Comparison of ENCODE assay signal across 28 mouse cellular contexts in genomic region chr13:41491981-41492702, GRCm38 (mm10). TPM values are rescaled to one million over a fixed set of nuclear protein-coding genes. Genes with fewer than 3 reads are reported as not detected.
A peak's percentile ranks its signal among the peaks of the same experiment; 100 is the strongest.
DNase-seq lines count a peak whose midpoint lies in the region; ATAC-seq and TF ChIP-seq lines count a peak whose summit lies in the region.
"Had no signal": no experiment of that assay in that cellular context is flagged by ENCODE, and none has a peak within 500 bp of the region (broad histone marks: within the 10 kb centered on the region; RNA-seq: fewer than 3 reads in every experiment).

No protein-coding gene starts in this region.

- no peak overlapping the region for H3K4me2 ChIP-seq in forebrain, embryonic 15.5 days (replicated peaks)
- H3K4me2 ChIP-seq in forebrain, embryonic 14.5 days (ENCODE audit: low read length) = no peak overlapping the region
- H3K4me2 ChIP-seq in hindbrain, embryonic 13.5 days = no peak overlapping the region
- no peak overlapping the region for H3K4me2 ChIP-seq in midbrain, embryonic 14.5 days (ENCODE audit: low read length)
- H3K4me2 ChIP-seq in CH12.LX (ENCODE audit: insufficient read depth, low read depth, poor library complexity, severe bottlenecking) = peak overlapping the region; percentile 66
- H3K4me2 ChIP-seq: embryonic facial prominence, embryonic 13.5 days; heart, embryonic 12.5 days; liver, embryonic 15.5 days; lung, embryonic 15.5 days had no signal

- TF ChIP-seq RAD21 in CH12.LX (IDR thresholded peaks at IDR 0.05; ENCODE audit: low read depth, low read length) = no peak

- peak; percentile 60; the same call in 1 of the 2 replicates for ATAC-seq in forebrain, embryonic 15.5 days (replicated peaks)
- no peak for ATAC-seq in forebrain, embryonic 14.5 days
- ATAC-seq in hindbrain, embryonic 13.5 days (ENCODE audit: low FRiP score) = no peak
- no peak for ATAC-seq in midbrain, embryonic 14.5 days (ENCODE audit: low FRiP score, low TSS enrichment)
- ATAC-seq: intestine, postnatal 0 days; Patski had no signal

- H3K36me3 ChIP-seq in forebrain, embryonic 15.5 days = no peaks in the 10 kb centered on the region
- H3K36me3 ChIP-seq in forebrain, embryonic 14.5 days (ENCODE audit: control insufficient read depth, insufficient read depth, low read length) = no peaks in the 10 kb centered on the region
- H3K36me3 ChIP-seq in hindbrain, embryonic 10.5 days = no peaks in the 10 kb centered on the region
- H3K36me3 ChIP-seq in hindbrain, embryonic 13.5 days = no peaks in the 10 kb centered on the region
- H3K36me3 ChIP-seq in midbrain, embryonic 10.5 days = no peaks in the 10 kb centered on the region
- no peaks in the 10 kb centered on the region for H3K36me3 ChIP-seq in midbrain, embryonic 14.5 days (ENCODE audit: control insufficient read depth, insufficient read depth, low read length)
- peaks cover 0 to 2% of the 10 kb centered on the region in 2 experiments for H3K36me3 ChIP-seq in CH12.LX (replicated peaks in 1 of 2; ENCODE audit: control insufficient read depth in 1 of 2, insufficient read depth in 1 of 2, low read length in 1 of 2)
- H3K36me3 ChIP-seq: embryonic facial prominence, embryonic 13.5 days; heart, embryonic 12.5 days; liver, embryonic 15.5 days; lung, embryonic 15.5 days had no signal

- in situ Hi-C loops in CH12.LX (cut with MboI; ENCODE audit: low pct_ligation_motif_present, low pct_unique_long_range_greater_than_20kb, low sequenced_read_pairs) = no loop called here

- no peak for TF ChIP-seq CTCF in CH12.LX (conservative IDR thresholded peaks at IDR 0.05 in 1 of 2, IDR thresholded peaks at IDR 0.05 in 1 of 2; ENCODE audit: low read depth in 2 of 2, low read length in 2 of 2)

- no peak overlapping the region for H3K4me3 ChIP-seq in forebrain, embryonic 15.5 days
- H3K4me3 ChIP-seq in forebrain, embryonic 14.5 days (ENCODE audit: low read depth, low read length) = no peak overlapping the region
- H3K4me3 ChIP-seq in hindbrain, embryonic 10.5 days = no peak overlapping the region
- H3K4me3 ChIP-seq in hindbrain, embryonic 13.5 days = no peak overlapping the region
- no peak overlapping the region for H3K4me3 ChIP-seq in midbrain, embryonic 10.5 days
- no peak overlapping the region for H3K4me3 ChIP-seq in midbrain, embryonic 14.5 days (replicated peaks; ENCODE audit: low read depth, low read length)
- peak overlapping the region; percentile 0 to 38 (median 19) for H3K4me3 ChIP-seq in CH12.LX (replicated peaks in 1 of 3; ENCODE audit: low read depth in 2 of 3, low read length in 2 of 3, poor library complexity in 1 of 3)
- H3K4me3 ChIP-seq: embryonic facial prominence, embryonic 13.5 days; heart, embryonic 12.5 days; liver, embryonic 15.5 days; lung, embryonic 15.5 days; megakaryocyte, embryonic 14.5 days had no signal

- DNase-seq in forebrain, embryonic 14.5 days (ENCODE audit: low spot score) = no peak
- no peak for DNase-seq in hindbrain, embryonic 10.5 days (ENCODE audit: low spot score)
- DNase-seq in midbrain, embryonic 10.5 days (ENCODE audit: low spot score) = no peak
- DNase-seq in midbrain, embryonic 14.5 days = no peak
- DNase-seq in CH12.LX (ENCODE audit: extremely low read depth) = no peak
- DNase-seq in adrenal gland, postnatal 4 days (ENCODE audit: low spot score in 2 of 2) = no peak
- DNase-seq: adrenal gland, postnatal 10 days; cerebellum, adult 11-12 months; cerebellum, adult 9-11 months; embryo, embryonic 11 days; gastrocnemius, postnatal 14 days; heart, adult 18-20 months; heart, postnatal 4 days; kidney, postnatal 14 days; layer of hippocampus, adult 9-11 months; liver; lung, postnatal 4 days; thymus, adult 2 months; thymus, postnatal 36 days had no signal

- H3K9me3 ChIP-seq in forebrain, embryonic 15.5 days = no peaks in the 10 kb centered on the region
- H3K9me3 ChIP-seq in forebrain, embryonic 14.5 days (replicated peaks; ENCODE audit: control insufficient read depth, low read length) = no peaks in the 10 kb centered on the region
- no peaks in the 10 kb centered on the region for H3K9me3 ChIP-seq in hindbrain, embryonic 10.5 days
- H3K9me3 ChIP-seq in hindbrain, embryonic 13.5 days = no peaks in the 10 kb centered on the region
- no peaks in the 10 kb centered on the region for H3K9me3 ChIP-seq in midbrain, embryonic 10.5 days (replicated peaks)
- no peaks in the 10 kb centered on the region for H3K9me3 ChIP-seq in midbrain, embryonic 14.5 days (ENCODE audit: control insufficient read depth, low read length)
- no peaks in the 10 kb centered on the region for H3K9me3 ChIP-seq in CH12.LX (replicated peaks; ENCODE audit: low read length)
- H3K9me3 ChIP-seq: embryonic facial prominence, embryonic 13.5 days; heart, embryonic 12.5 days; liver, embryonic 15.5 days; lung, embryonic 15.5 days; megakaryocyte, embryonic 14.5 days had no signal

- peak overlapping the region; percentile 59 for H3K27ac ChIP-seq in forebrain, embryonic 15.5 days (replicated peaks)
- H3K27ac ChIP-seq in forebrain, embryonic 14.5 days (ENCODE audit: low read depth, low read length) = no peak overlapping the region
- peak overlapping the region; percentile 23; the same call in 1 of the 2 replicates for H3K27ac ChIP-seq in hindbrain, embryonic 10.5 days
- H3K27ac ChIP-seq in hindbrain, embryonic 13.5 days = no peak overlapping the region
- H3K27ac ChIP-seq in midbrain, embryonic 10.5 days (replicated peaks) = 0 out of 2 replicates have a peak overlapping the region, but pooled peaks have one; percentile 24
- no peak overlapping the region for H3K27ac ChIP-seq in midbrain, embryonic 14.5 days (replicated peaks; ENCODE audit: low read depth, low read length)
- H3K27ac ChIP-seq in CH12.LX (ENCODE audit: insufficient read depth, low read depth) = peak overlapping the region; percentile 87
- H3K27ac ChIP-seq: embryonic facial prominence, embryonic 13.5 days; liver, embryonic 15.5 days; lung, embryonic 15.5 days had no signal

- no peak for TF ChIP-seq EP300 in CH12.LX (IDR thresholded peaks at IDR 0.05; ENCODE audit: low read length)

- H3K27me3 ChIP-seq in forebrain, embryonic 15.5 days = no peaks in the 10 kb centered on the region
- no peaks in the 10 kb centered on the region for H3K27me3 ChIP-seq in forebrain, embryonic 14.5 days (replicated peaks; ENCODE audit: control insufficient read depth, insufficient read depth, low read length)
- H3K27me3 ChIP-seq in hindbrain, embryonic 10.5 days (ENCODE audit: insufficient read depth, poor library complexity, severe bottlenecking) = peaks cover 2% of the 10 kb centered on the region
- H3K27me3 ChIP-seq in hindbrain, embryonic 13.5 days = no peaks in the 10 kb centered on the region
- no peaks in the 10 kb centered on the region; the same call in 1 of the 2 replicates for H3K27me3 ChIP-seq in midbrain, embryonic 10.5 days (ENCODE audit: low read depth, poor library complexity, severe bottlenecking)
- H3K27me3 ChIP-seq in midbrain, embryonic 14.5 days (ENCODE audit: control insufficient read depth, insufficient read depth, low read length) = no peaks in the 10 kb centered on the region
- H3K27me3 ChIP-seq in CH12.LX (replicated peaks) = no peaks in the 10 kb centered on the region
- H3K27me3 ChIP-seq: embryonic facial prominence, embryonic 13.5 days; liver, embryonic 15.5 days; lung, embryonic 15.5 days; Patski had no signal

- peaks cover 6% of the 10 kb centered on the region; the same call in 1 of the 2 replicates for H3K79me2 ChIP-seq in CH12.LX (replicated peaks; ENCODE audit: control insufficient read depth, extremely low read depth, insufficient read depth, poor library complexity, severe bottlenecking)

- 70% methylated on average over 8 of the region's 8 CpGs for WGBS in forebrain, embryonic 15.5 days
- 72% methylated on average over 8 of the region's 8 CpGs for WGBS in forebrain, embryonic 14.5 days
- 72% methylated on average over 8 of the region's 8 CpGs for WGBS in hindbrain, embryonic 10.5 days
- 45% methylated on average over 8 of the region's 8 CpGs for WGBS in hindbrain, embryonic 13.5 days
- 83% methylated on average over 8 of the region's 8 CpGs for WGBS in midbrain, embryonic 10.5 days
- WGBS in midbrain, embryonic 14.5 days = 55% methylated on average over 8 of the region's 8 CpGs

- TF ChIP-seq POLR2A in CH12.LX (IDR thresholded peaks at IDR 0.05; ENCODE audit: low read depth, low read length) = no peak

- no peak overlapping the region for H3K9ac ChIP-seq in forebrain, embryonic 15.5 days (replicated peaks)
- H3K9ac ChIP-seq in forebrain, embryonic 14.5 days (ENCODE audit: low read length) = no peak overlapping the region
- no peak overlapping the region for H3K9ac ChIP-seq in hindbrain, embryonic 13.5 days
- no peak overlapping the region for H3K9ac ChIP-seq in midbrain, embryonic 14.5 days (replicated peaks; ENCODE audit: low read length)
- peak overlapping the region; percentile 3; the same call in 1 of the 2 replicates for H3K9ac ChIP-seq in CH12.LX (ENCODE audit: insufficient read depth, low read depth)
- H3K9ac ChIP-seq: embryonic facial prominence, embryonic 13.5 days; heart, embryonic 12.5 days; liver, embryonic 15.5 days; lung, embryonic 15.5 days had no signal

- H3K4me1 ChIP-seq in forebrain, embryonic 15.5 days = no peaks in the 10 kb centered on the region
- no peaks in the 10 kb centered on the region; the same call in 1 of the 2 replicates for H3K4me1 ChIP-seq in forebrain, embryonic 14.5 days (ENCODE audit: control insufficient read depth, insufficient read depth, low read length)
- peaks cover 16% of the 10 kb centered on the region for H3K4me1 ChIP-seq in hindbrain, embryonic 10.5 days (replicated peaks)
- H3K4me1 ChIP-seq in hindbrain, embryonic 13.5 days (replicated peaks) = peaks cover 7% of the 10 kb centered on the region; the same call in 1 of the 2 replicates
- H3K4me1 ChIP-seq in midbrain, embryonic 10.5 days = peaks cover 8% of the 10 kb centered on the region; the same call in 1 of the 2 replicates
- 0 out of 2 replicates have a peak, but pooled peaks cover 3% of the 10 kb centered on the region for H3K4me1 ChIP-seq in midbrain, embryonic 14.5 days (ENCODE audit: control insufficient read depth, insufficient read depth, low read length)
- H3K4me1 ChIP-seq in CH12.LX (ENCODE audit: control insufficient read depth in 1 of 2, insufficient read depth in 2 of 2) = peaks cover 44 to 67% of the 10 kb centered on the region in 2 experiments
- H3K4me1 ChIP-seq: liver, embryonic 15.5 days had no signal

- dilution Hi-C loops in CH12.LX (cut with MboI; ENCODE audit: extremely low pct_ligation_motif_present, extremely low pct_unique_long_range_greater_than_20kb, low sequenced_read_pairs) = no loop called here

RNA-seq across cellular contexts. Expression of gene Nedd9, which starts 5.0 kb away (rescaled TPM):
- polyA plus RNA-seq in forebrain, embryonic 15.5 days (2015; fragmentation: Nextera tagmentation; extraction: Ambion mirVana) = 25.4 and 26.5 TPM in 2 replicates
- 25.0 and 27.7 TPM in 2 replicates for polyA plus RNA-seq in forebrain, embryonic 14.5 days (2014; fragmentation: Nextera tagmentation; extraction: Ambion mirVana)
- 17.2 and 20.9 TPM in 2 replicates for polyA plus RNA-seq in hindbrain, embryonic 10.5 days (2016; fragmentation: Nextera tagmentation; extraction: Ambion mirVana)
- polyA plus RNA-seq in hindbrain, embryonic 13.5 days (2015; fragmentation: Nextera tagmentation; extraction: Ambion mirVana) = 11.5 and 13.3 TPM in 2 replicates
- polyA plus RNA-seq in midbrain, embryonic 10.5 days (2016; fragmentation: Nextera tagmentation; extraction: Ambion mirVana) = 17.4 and 18.9 TPM in 2 replicates
- 12.8 and 16.3 TPM in 2 replicates for polyA plus RNA-seq in midbrain, embryonic 14.5 days (2014; fragmentation: Nextera tagmentation; extraction: Ambion mirVana)
- total RNA-seq in CH12.LX (2012; rRNA removed) = 42.5 and 46.5 TPM in 2 replicates
- total RNA-seq in CH12.LX (2014; rRNA removed) = 44.6 and 48.7 TPM in 2 replicates
- 41.3 and 54.1 TPM in 2 replicates for polyA plus RNA-seq in CH12.LX (2012; ENCODE audit: insufficient read length, low read depth)
- 10 to 100 TPM; 31.6 to 37.2 TPM for total RNA-seq in adrenal gland, postnatal 4 days (2021)

Comparison
In these comparisons a context has a peak if more than half of its experiments do, and no peak if none do; other contexts are left out.
1. H3K27ac ChIP-seq: peak in forebrain, embryonic 15.5 days (single experiment), hindbrain, embryonic 10.5 days (single experiment), midbrain, embryonic 10.5 days (single experiment) and CH12.LX (single experiment); none in forebrain, embryonic 14.5 days (single experiment), hindbrain, embryonic 13.5 days (single experiment) and midbrain, embryonic 14.5 days (single experiment).
2. H3K4me3 ChIP-seq: peak in CH12.LX (3 of 3); none in forebrain, embryonic 15.5 days (single experiment), forebrain, embryonic 14.5 days (single experiment), hindbrain, embryonic 10.5 days (single experiment), hindbrain, embryonic 13.5 days (single experiment), midbrain, embryonic 10.5 days (single experiment) and midbrain, embryonic 14.5 days (single experiment).